Mouse (Mus musculus) liver, postnatal 0 days (tissue): ENCODE results near the gene Arf3. TPM values are rescaled to one million over a fixed set of nuclear protein-coding genes. Genes with fewer than 3 reads are reported as not detected.
"Not testable (repeated sequence)": the region's sequence is repeated elsewhere in the genome, so short reads cannot be mapped to it uniquely, and the experiment has no call there.

ENCODE experiments used
- ATAC-seq: fragments of 200-750 bp; cut with Nextera tagmentation; 2 replicates; pipeline ENCODE4 v1.8.0; 2017; ENCODE audit warnings: mild to moderate bottlenecking, moderate library complexity
- DNase-seq: peaks from one replicate; pipeline ENCODE4 v3.0.0-alpha.2; 2016
- H3K27ac ChIP-seq: fragments of 300-500 bp; sonication (generic); 2 replicates; pipeline ENCODE4 v1.5.1; 2014; ENCODE audit warnings: antibody characterized with exemption, moderate library complexity, mild to moderate bottlenecking, low read depth
- H3K27me3 ChIP-seq: fragments of 300-500 bp; sonication (generic); 2 replicates; pipeline ENCODE4 v1.6.1; 2014; ENCODE audit warnings: low read length, control low read depth, mixed read lengths; ENCODE audit not compliant: insufficient read depth
- H3K36me3 ChIP-seq: fragments of 300-500 bp; sonication (generic); replicated peaks from 2 replicates; pipeline ENCODE4 v1.6.1; 2014; ENCODE audit warnings: mild to moderate bottlenecking, control low read depth, low read length, moderate library complexity, mixed read lengths; ENCODE audit not compliant: insufficient read depth
- H3K4me1 ChIP-seq: fragments of 300-500 bp; sonication (generic); 2 replicates; pipeline ENCODE4 v1.6.1; 2014; ENCODE audit warnings: antibody characterized with exemption, mild to moderate bottlenecking, control low read depth; ENCODE audit not compliant: insufficient read depth
- H3K4me2 ChIP-seq: fragments of 300-500 bp; sonication (generic); 2 replicates; pipeline ENCODE4 v1.6.1; 2014; ENCODE audit warnings: low read depth, mild to moderate bottlenecking, low read length, moderate library complexity, mixed read lengths
- H3K4me3 ChIP-seq: fragments of 300-500 bp; sonication (generic); 2 replicates; pipeline ENCODE4 v1.5.1; 2014; ENCODE audit warnings: low read depth, low read length
- H3K9ac ChIP-seq: fragments of 300-500 bp; sonication (generic); replicated peaks from 2 replicates; pipeline ENCODE4 v1.6.1; 2014; ENCODE audit warnings: mild to moderate bottlenecking, moderate library complexity
- H3K9me3 ChIP-seq: fragments of 300-500 bp; sonication (generic); 2 replicates; pipeline ENCODE4 v1.6.1; 2016; ENCODE audit warnings: mild to moderate bottlenecking, control low read depth, low read length, mixed read lengths
- CTCF ChIP-seq: sonication (generic); IDR thresholded peaks from 2 replicates; pipeline ENCODE4 v1.5.1; 2016; ENCODE audit warnings: antibody characterized with exemption, low read depth
- EP300 ChIP-seq: IDR thresholded peaks from 2 replicates; pipeline ENCODE4 v1.6.1; 2016; ENCODE audit warnings: antibody characterized with exemption, low read depth, mild to moderate bottlenecking
- WGBS: fragments of 180-500 bp; shearing (Covaris S2); extraction: QIAGEN DNeasy Blood & Tissue Kit; methylation state at CpG from one replicate; pipeline ENCODE4 v1.1.7; 2014; ENCODE audit not compliant: insufficient replicate concordance; 5-methylcytosine and 5-hydroxymethylcytosine counted together
- polyA plus RNA-seq: library from polyadenylated mRNA; unstranded; fragments of >200 nt; fragmentation: Nextera tagmentation; extraction: Ambion mirVana; gene quantifications from 2 replicates; pipeline ENCODE4 v1.2.1, GENCODE M21; 2015

Gene Arf3
- polyA plus RNA-seq, 1 experiment from 2014 or later: 10.4 TPM

GRCm38 (mm10) chr15:98749093-98749492, 13.9 kb downstream of the Arf3 start:
- Histone ChIP-seq H3K36me3 (0 out of 2 replicates have a peak, but pooled peaks cover 2% of the 10 kb centered on the region), H3K27me3 (no peaks in the 10 kb centered on the region), H3K4me3 (no peak overlapping the region), H3K9me3 (no peaks in the 10 kb centered on the region), H3K4me2 (no peak overlapping the region), H3K27ac (no peak overlapping the region), H3K9ac (no peak overlapping the region), H3K4me1 (peaks cover 7% of the 10 kb centered on the region; the same call in 1 of the 2 replicates)
- TF ChIP-seq CTCF (no peak), EP300 (no peak)
- DNase-seq (no peak), ATAC-seq (no peak)
- 97% methylated on average over 2 of the region's 2 CpGs for WGBS

DNA sequence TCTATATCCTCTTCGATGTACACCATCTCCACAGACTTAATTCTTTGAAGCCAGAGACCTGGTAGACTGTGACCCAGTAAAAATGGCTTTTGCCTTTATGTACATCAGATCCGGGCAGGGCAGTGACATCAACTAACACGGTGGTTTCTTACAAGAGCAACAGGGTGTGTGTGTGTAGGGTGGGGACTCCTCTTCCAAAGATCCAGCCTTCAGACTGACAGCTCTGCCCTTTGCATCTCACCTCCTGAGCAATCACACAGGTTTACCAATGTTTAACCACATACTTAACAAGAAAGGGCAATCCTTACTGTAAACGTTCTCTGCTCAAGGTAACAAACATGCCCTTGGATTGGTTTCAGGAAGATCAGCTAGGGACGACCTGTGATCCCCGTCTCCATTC, 15.7 kb downstream of the Arf3 start:
- WGBS: 57% methylated on average over 6 of the region's 6 CpGs
- DNase-seq (no peak), ATAC-seq (no peak)
- H3K9me3 ChIP-seq: no peaks in the 10 kb centered on the region
- no peak overlapping the region for H3K27ac ChIP-seq
- H3K4me2 ChIP-seq: no peak overlapping the region
- no peak for TF ChIP-seq EP300
- no peak for TF ChIP-seq CTCF
- H3K4me1 ChIP-seq: peaks cover 7% of the 10 kb centered on the region; the same call in 1 of the 2 replicates
- H3K9ac ChIP-seq: no peak overlapping the region
- peaks cover 4% of the 10 kb centered on the region; the same call in 1 of the 2 replicates for H3K36me3 ChIP-seq
- H3K4me3 ChIP-seq: no peak overlapping the region
- H3K27me3 ChIP-seq: no peaks in the 10 kb centered on the region

GRCm38 (mm10) chr15:98746344-98746965, 16.6 kb downstream of the Arf3 start:
- Histone ChIP-seq H3K4me1 (peaks cover 7% of the 10 kb centered on the region; the same call in 1 of the 2 replicates), H3K27ac (no peak overlapping the region), H3K4me2 (no peak overlapping the region), H3K9ac (no peak overlapping the region), H3K27me3 (no peaks in the 10 kb centered on the region), H3K9me3 (no peaks in the 10 kb centered on the region), H3K4me3 (no peak overlapping the region), H3K36me3 (peaks cover 5% of the 10 kb centered on the region; the same call in 1 of the 2 replicates)
- TF ChIP-seq CTCF (no peak), EP300 (no peak)
- ATAC-seq (no peak), DNase-seq (no peak)
- 67% methylated on average over 10 of the region's 10 CpGs for WGBS

DNA sequence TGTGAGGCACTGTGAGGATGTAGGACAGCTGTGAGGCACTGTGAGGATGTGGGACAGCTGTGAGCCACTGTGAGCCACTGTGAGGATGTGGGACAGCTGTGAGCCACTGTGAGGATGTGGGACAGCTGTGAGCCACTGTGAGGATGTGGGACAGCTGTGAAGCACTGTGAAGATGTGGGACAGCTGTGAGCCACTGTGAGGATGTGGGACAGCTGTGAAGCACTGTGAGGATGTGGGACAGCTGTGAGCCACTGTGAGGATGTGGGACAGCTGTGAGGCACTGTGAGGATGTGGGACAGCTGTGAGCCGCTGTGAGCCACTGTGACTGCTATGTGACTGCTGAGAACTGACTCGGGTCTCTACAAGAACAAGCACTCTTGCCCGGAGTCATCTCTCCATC, 19.2 kb downstream of the Arf3 start:
- H3K4me2 ChIP-seq: not testable (repeated sequence)

DNA sequence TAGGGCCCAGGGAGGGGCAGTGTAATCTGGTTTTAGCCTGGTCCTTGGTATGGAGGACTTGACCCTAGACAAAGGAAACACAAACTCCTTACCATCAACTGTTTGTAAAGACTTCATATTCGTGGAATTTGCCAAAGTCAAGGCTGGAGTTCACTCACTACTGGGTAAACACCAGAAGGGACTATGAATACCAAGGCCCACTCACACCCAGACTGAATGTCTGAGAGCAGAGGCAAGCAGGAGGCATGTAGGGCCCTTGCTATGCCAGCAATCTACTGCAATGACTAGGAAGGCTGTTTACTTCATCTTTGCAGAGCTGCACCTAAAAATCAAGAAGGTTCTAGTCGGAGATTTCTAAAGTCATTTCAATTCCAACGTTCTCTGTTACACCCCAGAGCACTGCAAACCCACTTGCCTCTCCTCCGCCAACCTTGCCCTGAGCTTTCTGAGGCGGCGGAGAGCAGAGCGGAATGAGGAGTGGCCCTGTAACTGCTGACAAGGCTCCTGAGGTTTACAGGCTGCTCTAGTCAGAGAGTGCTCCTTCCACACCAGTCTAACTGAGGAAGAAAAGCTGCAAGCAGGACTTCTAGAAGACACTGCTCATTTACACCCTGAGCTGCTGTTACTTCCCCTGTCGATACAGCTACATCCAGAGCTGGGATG, 20.1 kb downstream of the Arf3 start:
- no peak for TF ChIP-seq EP300
- no peak for TF ChIP-seq CTCF
- ATAC-seq (no peak), DNase-seq (no peak)
- WGBS: 79% methylated on average over 8 of the region's 8 CpGs
- H3K36me3 ChIP-seq: peaks cover 27% of the 10 kb centered on the region
- H3K4me2 ChIP-seq: no peak overlapping the region
- no peak overlapping the region for H3K27ac ChIP-seq
- H3K4me3 ChIP-seq: no peak overlapping the region
- H3K27me3 ChIP-seq: no peaks in the 10 kb centered on the region
- H3K4me1 ChIP-seq: peaks cover 7% of the 10 kb centered on the region; the same call in 1 of the 2 replicates
- no peak overlapping the region for H3K9ac ChIP-seq
- no peaks in the 10 kb centered on the region for H3K9me3 ChIP-seq

More for the DNA sequence above, 19.2 kb downstream of the Arf3 start:
- DNase-seq, H3K9me3 ChIP-seq, H3K4me3 ChIP-seq, H3K27me3 ChIP-seq, H3K27ac ChIP-seq, H3K9ac ChIP-seq, ATAC-seq, H3K4me1 ChIP-seq: not testable (repeated sequence)
- peaks cover 27% of the 10 kb centered on the region for H3K36me3 ChIP-seq
- 90% methylated on average over 3 of the region's 3 CpGs for WGBS

DNA sequence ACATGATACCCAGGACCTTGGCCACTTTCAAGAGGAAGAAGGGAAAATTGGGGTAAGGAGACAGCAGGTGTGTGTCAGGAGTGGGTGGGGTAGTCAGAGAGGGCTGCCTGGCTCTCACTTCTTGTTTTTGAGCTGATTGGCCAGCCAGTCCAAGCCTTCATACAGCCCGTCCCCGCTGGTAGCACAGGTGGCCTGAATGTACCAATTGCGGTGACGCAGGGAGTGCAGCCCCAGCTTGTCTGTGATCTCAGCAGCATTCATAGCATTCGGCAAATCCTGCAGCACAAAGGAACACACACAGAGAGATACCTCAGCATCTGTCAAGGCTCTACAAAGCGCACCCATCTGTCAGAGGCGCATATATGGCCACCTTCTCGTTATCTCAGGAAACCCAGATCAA, 22.8 kb downstream of the Arf3 start:
- ATAC-seq (no peak), DNase-seq (no peak)
- no peaks in the 10 kb centered on the region for H3K9me3 ChIP-seq
- H3K36me3 ChIP-seq: peaks cover 27% of the 10 kb centered on the region
- TF ChIP-seq CTCF (no peak), EP300 (no peak)
- H3K27ac ChIP-seq: no peak overlapping the region
- H3K4me3 ChIP-seq: no peak overlapping the region
- 78% methylated on average over 8 of the region's 8 CpGs for WGBS
- no peak overlapping the region for H3K9ac ChIP-seq
- no peak overlapping the region for H3K4me2 ChIP-seq
- no peaks in the 10 kb centered on the region for H3K4me1 ChIP-seq
- no peaks in the 10 kb centered on the region for H3K27me3 ChIP-seq
